Mouse (Mus musculus) olfactory bulb, adult 2 months (tissue): ENCODE data around the gene Lhfp.

ENCODE experiments used
- CTCF ChIP-seq: fragments of 200-500 bp; IDR thresholded peaks from 2 replicates; pipeline ENCODE4 v1.5.1; 2012; ENCODE audit warnings: low read depth, mild to moderate bottlenecking, low read length, moderate library complexity; ENCODE audit not compliant: insufficient read depth
- POLR2A ChIP-seq: fragments of 200-500 bp; IDR thresholded peaks from 2 replicates; pipeline ENCODE4 v1.6.1; 2012; ENCODE audit warnings: mild to moderate bottlenecking, low read depth, low read length, moderate library complexity; ENCODE audit not compliant: insufficient read depth

GRCm38 (mm10) chr3:53065267-53066094 lies 24.2 kb downstream of the Lhfp start:
- TF ChIP-seq POLR2A (no peak), CTCF (no peak)
